Mouse (Mus musculus): ENCODE measurements around the gene Dynlt1b. TPM values are rescaled to one million over a fixed set of nuclear protein-coding genes. Genes with fewer than 3 reads are reported as not detected.
"Not testable (repeated sequence)": the region's sequence is repeated elsewhere in the genome, so short reads cannot be mapped to it uniquely, and the experiment has no call there.

The Dynlt1b gene
- polyA plus RNA-seq, 1 experiment from 2014 or later = 923 TPM

DNA sequence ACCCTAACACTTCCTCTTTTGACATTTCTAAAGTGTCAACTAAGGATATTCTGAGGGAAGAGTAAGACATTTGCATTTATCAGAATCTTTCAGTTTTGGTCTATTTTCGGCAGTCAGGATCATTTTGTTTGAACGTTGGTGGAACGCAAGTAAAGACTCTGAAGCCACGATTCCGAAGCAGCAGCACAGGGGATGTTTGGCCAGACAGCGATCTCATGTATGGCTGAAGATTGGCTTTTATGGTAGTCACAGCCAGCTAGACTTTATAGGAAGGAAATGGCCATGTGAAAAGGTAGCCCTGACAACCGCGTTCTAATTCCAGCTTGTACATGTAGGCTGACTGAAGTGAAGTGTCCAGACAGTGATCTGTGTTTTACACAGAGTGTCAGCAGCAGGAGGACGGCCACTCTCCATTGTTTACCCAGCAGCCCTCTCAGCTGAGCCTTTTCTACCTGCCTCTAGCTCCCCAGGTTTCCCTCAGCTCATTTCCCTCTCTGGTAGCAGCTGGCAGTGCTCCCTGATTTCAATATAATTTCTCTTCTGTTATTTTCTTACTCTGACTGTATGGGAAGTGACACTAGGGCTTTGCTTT is 594 bp downstream of the Dynlt1b start:
- WGBS = 24% methylated on average over 8 of the region's 9 CpGs
- DNase-seq (ENCODE audit: low spot score); H3K4me1 ChIP-seq (ENCODE audit: control insufficient read depth, insufficient read depth, low read length); H3K36me3 ChIP-seq (ENCODE audit: control insufficient read depth, insufficient read depth, low read length); H3K9me3 ChIP-seq (ENCODE audit: control insufficient read depth, low read length); H3K27me3 ChIP-seq (ENCODE audit: control insufficient read depth, insufficient read depth, low read length): not testable (repeated sequence)
- peak; percentile 49; the same call in 1 of the 2 replicates for ATAC-seq (ENCODE audit: insufficient read depth, low FRiP score, low TSS enrichment)
- peak overlapping the region; percentile 55 for H3K4me3 ChIP-seq (ENCODE audit: low read depth, low read length)
- 0 out of 2 replicates have a peak overlapping the region, but pooled peaks have one; percentile 44 for H3K27ac ChIP-seq (ENCODE audit: low read depth, low read length)
- H3K4me2 ChIP-seq (ENCODE audit: low read depth) = peak overlapping the region; percentile 49
- peak overlapping the region; percentile 72 for H3K9ac ChIP-seq (ENCODE audit: low read length)

DNA sequence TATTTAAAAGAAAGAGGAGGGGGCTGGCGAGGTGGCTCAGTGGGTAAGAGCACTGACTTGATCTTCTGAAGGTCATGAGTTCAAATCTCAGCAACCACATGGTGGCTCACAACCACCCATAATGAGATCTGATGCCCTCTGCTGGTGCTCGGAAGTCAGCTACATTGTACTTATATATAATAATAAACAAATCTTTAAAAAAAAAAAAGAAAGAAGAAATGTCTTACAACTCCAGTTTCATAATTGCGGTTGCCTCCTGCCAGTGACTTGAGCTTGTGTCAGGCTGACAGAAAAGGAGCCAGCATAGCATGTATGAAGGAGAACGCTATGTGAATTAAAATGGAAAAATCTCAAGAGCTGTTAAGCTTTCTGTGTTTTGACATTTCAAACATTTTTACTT is 2.5 kb downstream of the Dynlt1b start:
- not testable (repeated sequence) for ATAC-seq (ENCODE audit: insufficient read depth, low FRiP score, low TSS enrichment); H3K27ac ChIP-seq (ENCODE audit: low read depth, low read length); H3K4me2 ChIP-seq (ENCODE audit: low read depth); DNase-seq (ENCODE audit: low spot score); H3K4me1 ChIP-seq (ENCODE audit: control insufficient read depth, insufficient read depth, low read length); H3K36me3 ChIP-seq (ENCODE audit: control insufficient read depth, insufficient read depth, low read length); H3K4me3 ChIP-seq (ENCODE audit: low read depth, low read length); H3K9ac ChIP-seq (ENCODE audit: low read length); H3K27me3 ChIP-seq (ENCODE audit: control insufficient read depth, insufficient read depth, low read length); H3K9me3 ChIP-seq (ENCODE audit: control insufficient read depth, low read length)
- 89% methylated on average over 3 of the region's 4 CpGs for WGBS

- not testable (repeated sequence) for H3K4me1 ChIP-seq (ENCODE audit: control insufficient read depth, insufficient read depth, low read length); H3K9ac ChIP-seq (ENCODE audit: low read length); H3K4me3 ChIP-seq (ENCODE audit: low read depth, low read length); H3K36me3 ChIP-seq (ENCODE audit: control insufficient read depth, insufficient read depth, low read length); DNase-seq (ENCODE audit: low spot score); H3K4me2 ChIP-seq (ENCODE audit: low read depth); H3K27ac ChIP-seq (ENCODE audit: low read depth, low read length); H3K9me3 ChIP-seq (ENCODE audit: control insufficient read depth, low read length); H3K27me3 ChIP-seq (ENCODE audit: control insufficient read depth, insufficient read depth, low read length); ATAC-seq (ENCODE audit: insufficient read depth, low FRiP score, low TSS enrichment)
- WGBS = 86% methylated on average over 3 of the region's 3 CpGs
These were observed 3.8 kb downstream of the Dynlt1b start for GRCm38 (mm10) chr17:6433691-6434090.

DNA sequence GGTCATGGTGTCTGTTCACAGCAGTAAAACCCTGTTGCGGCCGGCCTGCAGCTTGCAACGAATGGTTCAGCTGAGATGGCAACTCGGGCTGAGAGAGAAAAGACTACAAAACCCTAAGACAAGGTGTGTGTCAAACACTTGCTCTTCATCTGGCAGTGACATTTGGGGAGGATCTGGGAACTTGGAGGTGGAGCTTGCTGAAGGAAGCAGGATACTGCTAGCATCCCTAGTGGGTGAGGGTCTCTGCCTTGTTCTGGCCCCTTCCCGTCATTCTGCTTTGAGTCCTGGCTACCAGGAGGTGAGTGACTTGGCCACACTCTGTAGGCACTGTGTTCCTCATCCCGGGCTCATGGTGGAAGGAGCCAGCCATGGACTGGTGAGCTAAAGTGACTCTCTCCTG is 8.2 kb downstream of the Dynlt1b start:
- not testable (repeated sequence) for H3K36me3 ChIP-seq (ENCODE audit: control insufficient read depth, insufficient read depth, low read length); H3K4me1 ChIP-seq (ENCODE audit: control insufficient read depth, insufficient read depth, low read length); H3K9me3 ChIP-seq (ENCODE audit: control insufficient read depth, low read length); ATAC-seq (ENCODE audit: insufficient read depth, low FRiP score, low TSS enrichment); DNase-seq (ENCODE audit: low spot score); H3K9ac ChIP-seq (ENCODE audit: low read length); H3K4me2 ChIP-seq (ENCODE audit: low read depth); H3K27ac ChIP-seq (ENCODE audit: low read depth, low read length); H3K27me3 ChIP-seq (ENCODE audit: control insufficient read depth, insufficient read depth, low read length); H3K4me3 ChIP-seq (ENCODE audit: low read depth, low read length)
- 74% methylated on average over 6 of the region's 6 CpGs for WGBS

GRCm38 (mm10) chr17:6439913-6440312 is 10.0 kb downstream of the Dynlt1b start:
- not testable (repeated sequence) for DNase-seq (ENCODE audit: low spot score); H3K36me3 ChIP-seq (ENCODE audit: control insufficient read depth, insufficient read depth, low read length); H3K27ac ChIP-seq (ENCODE audit: low read depth, low read length); H3K4me3 ChIP-seq (ENCODE audit: low read depth, low read length); H3K4me1 ChIP-seq (ENCODE audit: control insufficient read depth, insufficient read depth, low read length); ATAC-seq (ENCODE audit: insufficient read depth, low FRiP score, low TSS enrichment); H3K9me3 ChIP-seq (ENCODE audit: control insufficient read depth, low read length); H3K27me3 ChIP-seq (ENCODE audit: control insufficient read depth, insufficient read depth, low read length); H3K9ac ChIP-seq (ENCODE audit: low read length); H3K4me2 ChIP-seq (ENCODE audit: low read depth)
- WGBS = 93% methylated on average over 9 of the region's 13 CpGs

GRCm38 (mm10) chr17:6440493-6441077 is 10.7 kb downstream of the Dynlt1b start:
- H3K9me3 ChIP-seq (ENCODE audit: control insufficient read depth, low read length); H3K4me3 ChIP-seq (ENCODE audit: low read depth, low read length); H3K9ac ChIP-seq (ENCODE audit: low read length); H3K27me3 ChIP-seq (ENCODE audit: control insufficient read depth, insufficient read depth, low read length); H3K4me2 ChIP-seq (ENCODE audit: low read depth); DNase-seq (ENCODE audit: low spot score); H3K4me1 ChIP-seq (ENCODE audit: control insufficient read depth, insufficient read depth, low read length); H3K36me3 ChIP-seq (ENCODE audit: control insufficient read depth, insufficient read depth, low read length); H3K27ac ChIP-seq (ENCODE audit: low read depth, low read length); ATAC-seq (ENCODE audit: insufficient read depth, low FRiP score, low TSS enrichment): not testable (repeated sequence)
- 93% methylated on average over 13 of the region's 13 CpGs for WGBS

- not testable (repeated sequence) for H3K27me3 ChIP-seq (ENCODE audit: control insufficient read depth, insufficient read depth, low read length); H3K4me2 ChIP-seq (ENCODE audit: low read depth); H3K4me3 ChIP-seq (ENCODE audit: low read depth, low read length); H3K9ac ChIP-seq (ENCODE audit: low read length); DNase-seq (ENCODE audit: low spot score); H3K27ac ChIP-seq (ENCODE audit: low read depth, low read length); H3K9me3 ChIP-seq (ENCODE audit: control insufficient read depth, low read length); ATAC-seq (ENCODE audit: insufficient read depth, low FRiP score, low TSS enrichment); H3K36me3 ChIP-seq (ENCODE audit: control insufficient read depth, insufficient read depth, low read length); H3K4me1 ChIP-seq (ENCODE audit: control insufficient read depth, insufficient read depth, low read length)
- 88% methylated on average over 5 of the region's 5 CpGs for WGBS
These were observed 11.3 kb downstream of the Dynlt1b start for GRCm38 (mm10) chr17:6441254-6441653.

DNA sequence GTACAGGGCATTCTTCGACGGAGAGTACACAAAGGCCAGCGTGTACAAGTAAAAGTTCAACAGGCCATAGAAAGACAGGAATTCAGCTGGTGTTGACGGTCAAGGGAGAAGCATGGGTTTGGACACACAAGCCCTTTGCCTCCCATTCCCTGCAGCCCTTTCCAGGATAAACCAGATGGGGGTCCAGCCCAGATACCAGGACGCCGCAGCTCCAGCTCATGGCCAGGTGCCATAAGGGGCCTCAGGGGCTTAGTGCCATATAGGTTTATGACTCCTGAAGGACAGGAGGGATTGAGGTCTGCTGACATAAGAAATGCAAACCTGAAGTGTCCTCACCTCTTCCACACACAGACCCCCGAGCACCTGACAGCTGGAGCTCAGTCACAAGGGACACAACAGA is 12.6 kb downstream of the Dynlt1b start:
- not testable (repeated sequence) for H3K4me3 ChIP-seq (ENCODE audit: low read depth, low read length); H3K27ac ChIP-seq (ENCODE audit: low read depth, low read length); H3K9ac ChIP-seq (ENCODE audit: low read length); H3K4me1 ChIP-seq (ENCODE audit: control insufficient read depth, insufficient read depth, low read length); H3K27me3 ChIP-seq (ENCODE audit: control insufficient read depth, insufficient read depth, low read length); H3K4me2 ChIP-seq (ENCODE audit: low read depth); H3K9me3 ChIP-seq (ENCODE audit: control insufficient read depth, low read length); H3K36me3 ChIP-seq (ENCODE audit: control insufficient read depth, insufficient read depth, low read length); DNase-seq (ENCODE audit: low spot score); ATAC-seq (ENCODE audit: insufficient read depth, low FRiP score, low TSS enrichment)
- 97% methylated on average over 3 of the region's 7 CpGs for WGBS

Data from neural tube, embryonic 11.5 days (tissue).